Mouse (Mus musculus): ENCODE results near the gene Rab4a.

The Rab4a gene

GRCm38 (mm10) chr8:123847546-123847945 lies 41.8 kb downstream of the Rab4a start:
- no peak for DNase-seq (ENCODE audit: low spot score)

GRCm38 (mm10) chr8:123849352-123849751 lies 43.6 kb downstream of the Rab4a start:
- DNase-seq (ENCODE audit: low spot score): no peak

GRCm38 (mm10) chr8:123851590-123851989 lies 45.8 kb downstream of the Rab4a start:
- no peak for DNase-seq (ENCODE audit: low spot score)

- DNase-seq (ENCODE audit: low spot score): no peak
Measured at GRCm38 (mm10) chr8:123854252-123854651, 48.5 kb downstream of the Rab4a start.

GRCm38 (mm10) chr8:123854733-123855475 lies 49.1 kb downstream of the Rab4a start:
- no peak for DNase-seq (ENCODE audit: low spot score)

- no peak for DNase-seq (ENCODE audit: low spot score)
Measured at GRCm38 (mm10) chr8:123857361-123857760, 51.6 kb downstream of the Rab4a start.

- DNase-seq (ENCODE audit: low spot score): no peak
Measured at GRCm38 (mm10) chr8:123858574-123858940, 52.8 kb downstream of the Rab4a start.

- peak; percentile 98 for DNase-seq (ENCODE audit: low spot score)
Measured at GRCm38 (mm10) chr8:123858941-123859647, 53.3 kb downstream of the Rab4a start.

- no peak for DNase-seq (ENCODE audit: low spot score)
Measured at GRCm38 (mm10) chr8:123859648-123860259, 54.0 kb downstream of the Rab4a start, which contains the start of gene Ccsap. Ccsap (minus strand) TSS chr8:123860209.

- DNase-seq (ENCODE audit: low spot score): no peak
Measured at GRCm38 (mm10) chr8:123860386-123860785, 54.6 kb downstream of the Rab4a start.

- DNase-seq (ENCODE audit: low spot score): no peak
Measured at GRCm38 (mm10) chr8:123865786-123866185, 60.0 kb downstream of the Rab4a start.

GRCm38 (mm10) chr8:123866971-123867370 lies 61.2 kb downstream of the Rab4a start:
- DNase-seq (ENCODE audit: low spot score): no peak

GRCm38 (mm10) chr8:123872048-123872447 lies 66.3 kb downstream of the Rab4a start:
- no peak for DNase-seq (ENCODE audit: low spot score)

GRCm38 (mm10) chr8:123873364-123873763 lies 67.6 kb downstream of the Rab4a start:
- DNase-seq (ENCODE audit: low spot score): no peak

- no peak for DNase-seq (ENCODE audit: low spot score)
Measured at GRCm38 (mm10) chr8:123874324-123874723, 68.5 kb downstream of the Rab4a start.

- no peak for DNase-seq (ENCODE audit: low spot score)
Measured at GRCm38 (mm10) chr8:123877865-123878264, 72.1 kb downstream of the Rab4a start.

GRCm38 (mm10) chr8:123880271-123880670 lies 74.5 kb downstream of the Rab4a start:
- DNase-seq (ENCODE audit: low spot score): no peak

- no peak for DNase-seq (ENCODE audit: low spot score)
Measured at GRCm38 (mm10) chr8:123880821-123881350, 75.1 kb downstream of the Rab4a start.

GRCm38 (mm10) chr8:123882412-123882811 lies 76.6 kb downstream of the Rab4a start:
- DNase-seq (ENCODE audit: low spot score): no peak

GRCm38 (mm10) chr8:123883094-123883493 lies 77.3 kb downstream of the Rab4a start:
- DNase-seq (ENCODE audit: low spot score): no peak

All from yolk sac, embryonic 10.5 days (tissue).